Comparison of ENCODE assay signal across 8 mouse cellular contexts in genomic region chr16:5244411-5244810, GRCm38 (mm10). TPM values are rescaled to one million over a fixed set of nuclear protein-coding genes. Genes with fewer than 3 reads are reported as not detected.
DNase-seq lines count a peak whose midpoint lies in the region; ATAC-seq and TF ChIP-seq lines count a peak whose summit lies in the region.

No protein-coding gene starts in this region.

- H3K36me3 ChIP-seq in liver, embryonic 15.5 days (replicated peaks): peaks cover 81% of the 10 kb centered on the region

- ATAC-seq in liver, embryonic 15.5 days (ENCODE audit: insufficient read depth): peak; percentile 54; the same call in 1 of the 2 replicates

- H3K4me1 ChIP-seq in liver, embryonic 15.5 days (replicated peaks): no peaks in the 10 kb centered on the region
- H3K4me1 ChIP-seq in olfactory bulb, adult 2 months (ENCODE audit: control insufficient read depth, insufficient read depth, low read length): no peaks in the 10 kb centered on the region

- no peak overlapping the region for H3K27ac ChIP-seq in liver, embryonic 15.5 days (replicated peaks)
- no peak overlapping the region for H3K27ac ChIP-seq in olfactory bulb, adult 2 months (ENCODE audit: insufficient read depth, low read depth, low read length)

- DNase-seq in B cell, adult 2 months: peak; percentile 77 to 78
- DNase-seq in NIH3T3 (ENCODE audit: low read depth): peak; percentile 74
- DNase-seq in cerebellum, postnatal 25 days: peak; percentile 50 to 70
- peak; percentile 46 to 57 for DNase-seq in gastrocnemius, postnatal 4 days (ENCODE audit: low spot score in 2 of 2)
- DNase-seq in kidney, adult 9 months: peak; percentile 69
- peak; percentile 72 for DNase-seq in thymus, postnatal 4 days

- H3K4me3 ChIP-seq in liver, embryonic 15.5 days (replicated peaks): no peak overlapping the region
- no peak overlapping the region for H3K4me3 ChIP-seq in olfactory bulb, adult 2 months (ENCODE audit: insufficient read depth, low read depth, low read length)

- H3K9me3 ChIP-seq in liver, embryonic 15.5 days (replicated peaks): no peaks in the 10 kb centered on the region

- 50% methylated on average over 7 of the region's 7 CpGs for WGBS in liver, embryonic 15.5 days (ENCODE audit: insufficient replicate concordance)
- 30% methylated on average over 7 of the region's 7 CpGs for WGBS in olfactory bulb, adult 2 months

- no peak overlapping the region for H3K4me2 ChIP-seq in liver, embryonic 15.5 days

- peak; percentile 60; the same call in 1 of the 2 replicates for TF ChIP-seq CTCF in olfactory bulb, adult 2 months (IDR thresholded peaks at IDR 0.05; ENCODE audit: insufficient read depth, low read depth, low read length)

- no peaks in the 10 kb centered on the region for H3K27me3 ChIP-seq in liver, embryonic 15.5 days

- no peak for TF ChIP-seq POLR2A in olfactory bulb, adult 2 months (IDR thresholded peaks at IDR 0.05; ENCODE audit: insufficient read depth, low read depth, low read length)

- H3K9ac ChIP-seq in liver, embryonic 15.5 days: no peak overlapping the region

RNA-seq across cellular contexts. Expression of gene Alg1, which starts 11.0 kb away (rescaled TPM):
- total RNA-seq in gastrocnemius, postnatal 4 days (2021): 10 to 100 TPM; 17.0 to 17.6 TPM
- polyA plus RNA-seq in liver, embryonic 15.5 days (2015; fragmentation: Nextera tagmentation; extraction: Ambion mirVana): 11.8 and 14.2 TPM in 2 replicates
- not detected in 2 replicates for polyA plus RNA-seq in olfactory bulb, adult 2 months (2012; ENCODE audit: insufficient read depth, insufficient read length, low replicate concordance, missing spikeins)

RNA-seq across cellular contexts. Expression of gene Eef2kmt, which starts 11.4 kb away (rescaled TPM):
- 10 to 100 TPM; 17.1 to 18.1 TPM for total RNA-seq in gastrocnemius, postnatal 4 days (2021)
- 9.0 and 9.8 TPM in 2 replicates for polyA plus RNA-seq in liver, embryonic 15.5 days (2015; fragmentation: Nextera tagmentation; extraction: Ambion mirVana)
- polyA plus RNA-seq in olfactory bulb, adult 2 months (2012; ENCODE audit: insufficient read depth, insufficient read length, low replicate concordance, missing spikeins): not detected in 2 replicates

RNA-seq across cellular contexts. Expression of gene AU021092, which starts 22.3 kb away (rescaled TPM):
- 1 to 10 TPM; 8.1 to 8.2 TPM for total RNA-seq in gastrocnemius, postnatal 4 days (2021)
- 0.73 and 0.82 TPM in 2 replicates for polyA plus RNA-seq in liver, embryonic 15.5 days (2015; fragmentation: Nextera tagmentation; extraction: Ambion mirVana)
- polyA plus RNA-seq in olfactory bulb, adult 2 months (2012; ENCODE audit: insufficient read depth, insufficient read length, low replicate concordance, missing spikeins): not detected in 2 replicates

RNA-seq across cellular contexts. Expression of gene Nagpa, which starts 40.6 kb away (rescaled TPM):
- 10 to 100 TPM in 1 of 2 experiments, 1 to 10 TPM in 1; 7.6 to 10.5 TPM for total RNA-seq in gastrocnemius, postnatal 4 days (2021)
- 13.1 and 16.0 TPM in 2 replicates for polyA plus RNA-seq in liver, embryonic 15.5 days (2015; fragmentation: Nextera tagmentation; extraction: Ambion mirVana)
- not detected in 2 replicates for polyA plus RNA-seq in olfactory bulb, adult 2 months (2012; ENCODE audit: insufficient read depth, insufficient read length, low replicate concordance, missing spikeins)

Comparison
In these comparisons a context has a peak if more than half of its experiments do, and no peak if none do; other contexts are left out.
1. RNA of gene Alg1, which starts 11.0 kb away (polyA plus RNA-seq): 11.8 to 14.2 TPM in liver, embryonic 15.5 days; not detected in olfactory bulb, adult 2 months; every median in the first group is over 10 times any median in the second.
2. RNA of gene Eef2kmt, which starts 11.4 kb away (polyA plus RNA-seq): 9.0 to 9.8 TPM in liver, embryonic 15.5 days; not detected in olfactory bulb, adult 2 months; every median in the first group is over 10 times any median in the second.
3. Peak in every context shown above with its lines, with median percentiles within 50 percentile points of each other: DNase-seq.